Mouse (Mus musculus): ENCODE results near the gene Rtkn. TPM values are rescaled to one million over a fixed set of nuclear protein-coding genes. Genes with fewer than 3 reads are reported as not detected.

The Rtkn gene
- 9.1 and 13.6 TPM in 2 replicates for total RNA-seq (2021)
- long read RNA-seq, experiment 1, transcript Rtkn-202 (12 exons, 3,080 nt) = major isoform, 6 of 15 reads
- long read RNA-seq, experiment 1, partial matches to known transcripts = 1 of 15 reads
- long read RNA-seq, experiment 1, other reads (novel, unspliced or antisense) = 4 of 15 reads
- long read RNA-seq, experiment 2, partial matches to known transcripts = 2 of 9 reads
- long read RNA-seq, experiment 2, other reads (novel, unspliced or antisense) = 1 of 9 reads

DNA sequence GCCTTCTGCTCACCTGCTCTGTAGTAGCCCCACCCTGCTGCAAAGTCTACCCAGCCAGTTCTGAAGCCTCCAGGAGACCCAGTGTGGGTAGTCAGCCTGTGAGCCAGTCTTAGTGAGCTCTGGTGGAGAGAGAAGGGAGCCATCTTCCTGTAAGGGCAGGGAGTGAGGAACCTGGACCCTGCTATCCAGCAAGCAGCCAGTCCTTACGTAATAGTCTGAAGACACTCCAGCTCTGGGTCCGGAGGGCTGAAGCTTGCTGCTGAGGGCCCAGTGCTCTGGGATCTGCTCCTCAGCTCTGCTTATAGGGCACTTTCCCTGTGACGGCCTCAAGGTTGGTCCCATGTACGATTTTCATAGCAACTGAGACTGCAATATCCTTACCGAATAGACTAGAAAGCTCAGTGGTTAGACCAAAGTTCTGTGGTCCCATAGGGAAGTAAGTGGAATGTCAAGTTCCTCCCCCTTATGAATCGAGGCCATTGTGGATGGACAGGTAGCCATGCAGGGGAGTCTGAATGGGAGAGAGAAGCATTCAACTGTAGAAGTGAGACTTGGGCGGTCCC lies at the start of gene Rtkn:
Rtkn (plus strand) TSS at position 513 of the 563 bp plus-strand sequence.
- DNase-seq = no peak

- peak; percentile 75 for DNase-seq
Observed at GRCm38 (mm10) chr6:83086121-83087035, 48.9 kb upstream of the Rtkn start, which contains the start of gene Lbx2. Gene Lbx2, plus strand, starts transcription at chr6:83086367.

DNA sequence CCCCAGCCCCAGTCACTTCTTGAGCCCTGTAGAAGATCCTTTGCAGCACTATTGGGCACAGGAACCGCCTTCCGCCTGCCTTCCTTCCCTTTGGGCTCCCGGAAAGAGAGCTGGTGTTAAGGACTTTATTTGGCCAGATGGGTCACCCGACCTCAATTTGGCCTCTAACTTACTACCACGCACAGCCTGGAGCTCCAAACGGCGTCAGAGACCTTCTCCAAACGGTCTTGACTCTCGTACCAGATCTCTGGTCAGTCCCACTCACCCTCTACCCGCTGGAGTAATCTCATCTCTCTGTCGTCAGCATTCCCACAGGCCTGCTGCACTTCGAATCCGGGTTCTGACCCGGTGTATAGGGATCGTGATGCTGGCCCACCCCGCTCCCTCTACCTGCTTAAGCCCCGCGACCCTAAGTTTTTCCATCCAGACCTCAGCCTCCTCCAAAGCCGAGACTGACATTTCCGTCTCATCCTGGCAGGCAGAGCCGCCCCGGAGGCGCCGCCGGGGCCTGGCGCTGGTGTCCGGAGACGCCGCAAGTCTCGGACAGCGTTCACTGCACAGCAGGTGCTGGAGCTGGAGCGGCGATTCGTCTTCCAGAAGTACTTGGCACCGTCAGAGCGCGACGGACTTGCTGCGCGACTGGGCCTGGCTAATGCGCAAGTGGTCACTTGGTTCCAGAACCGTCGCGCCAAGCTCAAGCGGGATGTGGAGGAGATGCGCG lies 47.9 kb upstream of the Rtkn start:
- peak; percentile 76 for DNase-seq

GRCm38 (mm10) chr6:83087926-83088260 lies 47.4 kb upstream of the Rtkn start:
- DNase-seq = no peak

DNA sequence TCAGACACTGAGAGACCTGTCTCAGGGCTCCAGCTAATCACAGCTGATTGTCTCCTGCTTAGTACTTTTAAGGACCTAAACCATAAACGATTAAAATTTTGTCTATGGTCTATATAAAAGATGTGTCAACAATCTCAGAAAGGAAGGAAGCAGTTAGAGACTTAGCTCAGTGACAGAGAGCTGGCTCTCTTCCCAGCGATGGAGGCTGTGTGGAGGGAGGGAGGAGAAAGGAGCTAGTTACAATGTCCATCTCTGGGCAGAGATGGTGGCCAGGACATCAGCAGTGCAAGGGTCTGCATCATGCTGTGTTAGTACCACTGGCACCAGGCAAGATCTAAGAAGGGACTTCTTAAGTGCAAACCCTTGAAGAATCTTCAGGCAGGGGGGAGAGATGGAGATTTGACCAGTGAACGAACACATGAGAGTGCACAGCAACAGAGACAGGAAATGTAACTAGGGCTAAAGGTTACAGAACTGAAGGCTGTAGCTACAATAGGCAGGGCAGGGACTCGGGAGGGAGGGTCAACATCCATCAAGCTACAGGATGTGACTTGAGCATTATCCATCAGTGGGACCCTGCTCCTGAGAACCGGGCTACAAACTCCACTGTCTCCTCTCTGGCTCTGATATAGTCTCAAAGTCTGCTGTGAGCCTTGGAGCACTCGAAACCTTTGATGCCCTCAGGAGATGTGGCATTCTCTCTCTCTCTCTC lies 42.7 kb upstream of the Rtkn start:
- peak; percentile 67 for DNase-seq

- DNase-seq = peak; percentile 46
Observed at GRCm38 (mm10) chr6:83095968-83096367, 39.3 kb upstream of the Rtkn start.

DNA sequence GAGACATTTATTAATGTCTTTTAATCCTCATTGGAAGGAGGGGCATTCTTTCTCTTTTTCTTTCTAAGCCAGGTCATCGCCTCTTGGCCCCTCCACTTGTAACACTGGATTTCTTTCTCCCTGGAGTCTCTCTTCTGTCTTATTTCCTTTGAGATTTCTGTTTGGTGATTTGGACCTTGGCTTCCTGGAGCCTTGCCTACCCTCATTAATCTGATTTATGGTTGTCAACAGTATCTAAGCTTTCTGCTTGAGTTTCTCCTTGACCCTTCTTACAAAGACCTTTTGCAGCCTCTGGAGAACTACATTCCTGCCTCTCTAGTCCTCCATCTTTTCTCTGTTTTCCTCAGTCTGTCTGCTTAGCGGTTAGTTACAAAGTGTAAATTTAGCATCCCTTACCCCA lies 36.9 kb upstream of the Rtkn start:
- DNase-seq = peak; percentile 69

DNA sequence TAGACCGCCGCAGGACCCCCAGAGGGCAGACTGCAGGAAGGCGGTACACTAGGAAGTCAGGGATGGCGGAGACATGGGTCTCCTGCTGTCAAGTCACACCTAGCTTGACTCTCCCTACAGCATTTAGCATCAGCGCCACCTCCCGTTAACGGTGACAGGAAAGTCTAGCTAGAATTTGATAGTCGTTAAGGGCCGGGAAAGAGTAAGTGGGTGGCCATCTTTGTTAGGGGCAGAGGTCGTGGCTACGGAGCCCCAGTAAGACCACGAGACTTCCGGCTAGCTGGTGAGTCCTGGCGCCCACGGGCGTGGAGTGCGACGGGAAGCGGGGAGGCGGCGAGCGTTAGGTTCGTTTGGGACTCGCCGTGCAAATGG lies 34.0 kb upstream of the Rtkn start, which contains the start of the genes Ccdc142 and Gm42688:
Ccdc142 (plus strand) TSS at position 286 of the 372 bp plus-strand sequence.
Gm42688 (plus strand) TSS at position 302 of the 372 bp plus-strand sequence.
- peak; percentile 94 for DNase-seq

DNA sequence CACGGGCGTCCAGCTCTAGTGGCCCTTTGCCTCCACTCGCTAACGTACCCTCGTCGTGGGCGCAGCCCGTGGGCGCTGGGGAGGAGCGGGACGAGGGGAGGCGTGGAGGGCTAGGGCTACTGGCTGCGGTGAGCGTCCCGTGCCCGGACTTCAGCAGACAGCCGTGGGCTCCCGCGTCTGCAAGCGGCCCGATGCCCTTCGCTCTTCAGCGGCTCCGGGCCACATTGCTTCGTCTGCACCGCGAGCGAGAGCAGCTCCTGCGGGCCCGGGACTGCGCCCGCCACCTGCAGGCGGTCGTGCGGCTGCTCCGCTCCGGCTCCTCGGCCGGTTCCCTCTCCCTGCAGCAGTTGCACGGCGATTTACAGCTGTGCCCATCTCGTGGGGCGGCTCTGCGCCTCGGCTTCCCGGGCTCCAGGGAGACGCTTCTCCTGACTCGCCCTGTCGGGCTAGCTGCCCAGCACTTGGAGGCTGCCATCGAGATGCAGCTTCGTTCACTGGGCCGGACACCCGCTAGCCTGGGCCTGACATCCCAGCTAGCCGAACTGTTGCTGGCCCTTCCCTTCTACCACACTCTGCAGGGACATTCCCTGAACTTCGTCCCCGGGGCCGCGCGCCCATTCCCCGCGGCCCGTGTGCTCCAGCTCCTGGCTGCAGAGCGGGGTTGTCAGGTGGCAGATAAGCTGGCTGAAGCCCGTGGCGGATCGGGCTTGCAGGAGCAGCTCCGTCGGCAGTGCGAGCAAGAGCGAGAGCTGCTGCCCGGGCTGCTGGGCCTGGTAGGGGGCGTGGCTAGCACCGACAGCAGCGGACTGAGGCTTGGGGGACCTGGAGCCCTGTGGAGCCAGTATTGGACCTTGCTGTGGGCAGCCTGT lies 33.3 kb upstream of the Rtkn start:
- peak; percentile 81 for DNase-seq

GRCm38 (mm10) chr6:83103130-83103650 lies 32.1 kb upstream of the Rtkn start:
- DNase-seq = no peak

GRCm38 (mm10) chr6:83104158-83104557 lies 31.1 kb upstream of the Rtkn start:
- DNase-seq = no peak

- DNase-seq = peak; percentile 94
Observed at GRCm38 (mm10) chr6:83107566-83108400, 27.5 kb upstream of the Rtkn start.

- DNase-seq = peak; percentile 92
Observed at GRCm38 (mm10) chr6:83108762-83109668, 26.2 kb upstream of the Rtkn start, which contains the start of gene Mrpl53. Gene Mrpl53, plus strand, starts transcription at chr6:83109040.

- no peak for DNase-seq
Observed at GRCm38 (mm10) chr6:83111510-83112136, 23.6 kb upstream of the Rtkn start.

DNA sequence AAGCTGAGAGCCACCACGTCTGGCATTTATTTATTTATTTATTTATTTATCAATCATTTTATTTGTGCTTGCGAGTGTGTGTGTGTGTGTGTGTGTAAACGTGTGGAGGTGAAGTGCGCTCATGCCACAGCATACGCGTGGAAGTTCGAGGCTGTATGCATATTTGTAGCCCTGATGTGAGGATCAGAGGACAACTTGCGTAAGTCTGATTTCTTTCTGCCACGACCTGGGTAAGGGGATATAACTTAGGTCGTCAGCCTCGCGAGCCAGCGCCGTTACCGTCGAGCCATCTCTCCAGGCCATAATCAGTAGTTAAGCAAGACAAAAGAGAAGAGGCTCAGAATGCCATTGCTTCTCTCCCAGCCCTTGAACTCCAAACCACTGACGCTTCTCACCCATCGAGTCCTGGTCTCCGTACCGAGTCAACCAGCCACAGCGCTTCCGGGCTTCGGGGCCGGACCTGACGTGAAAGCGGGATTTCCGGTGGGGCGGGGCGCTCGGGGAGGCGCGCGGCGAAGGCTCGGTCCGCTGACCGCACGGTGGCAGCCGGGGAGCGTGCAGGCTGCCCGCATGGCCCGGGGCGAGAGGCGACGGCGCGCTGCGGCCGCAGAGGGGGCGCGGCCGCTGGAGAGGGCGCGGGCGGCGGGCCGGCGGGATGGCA lies 20.1 kb upstream of the Rtkn start, which contains the start of gene Mogs:
Mogs (plus strand) TSS at position 486 of the 661 bp plus-strand sequence.
- DNase-seq = peak; percentile 98

GRCm38 (mm10) chr6:83115682-83116372 lies 19.4 kb upstream of the Rtkn start:
- DNase-seq = no peak

Measured in adrenal gland, postnatal 14 days (tissue).